Mouse (Mus musculus): ENCODE data around the gene Acsl6. TPM values are rescaled to one million over a fixed set of nuclear protein-coding genes. Genes with fewer than 3 reads are reported as not detected.

The Acsl6 gene
- total and polyA plus RNA-seq, 3 experiments: 2.8 to 7.9 TPM; not detected in 1

DNA sequence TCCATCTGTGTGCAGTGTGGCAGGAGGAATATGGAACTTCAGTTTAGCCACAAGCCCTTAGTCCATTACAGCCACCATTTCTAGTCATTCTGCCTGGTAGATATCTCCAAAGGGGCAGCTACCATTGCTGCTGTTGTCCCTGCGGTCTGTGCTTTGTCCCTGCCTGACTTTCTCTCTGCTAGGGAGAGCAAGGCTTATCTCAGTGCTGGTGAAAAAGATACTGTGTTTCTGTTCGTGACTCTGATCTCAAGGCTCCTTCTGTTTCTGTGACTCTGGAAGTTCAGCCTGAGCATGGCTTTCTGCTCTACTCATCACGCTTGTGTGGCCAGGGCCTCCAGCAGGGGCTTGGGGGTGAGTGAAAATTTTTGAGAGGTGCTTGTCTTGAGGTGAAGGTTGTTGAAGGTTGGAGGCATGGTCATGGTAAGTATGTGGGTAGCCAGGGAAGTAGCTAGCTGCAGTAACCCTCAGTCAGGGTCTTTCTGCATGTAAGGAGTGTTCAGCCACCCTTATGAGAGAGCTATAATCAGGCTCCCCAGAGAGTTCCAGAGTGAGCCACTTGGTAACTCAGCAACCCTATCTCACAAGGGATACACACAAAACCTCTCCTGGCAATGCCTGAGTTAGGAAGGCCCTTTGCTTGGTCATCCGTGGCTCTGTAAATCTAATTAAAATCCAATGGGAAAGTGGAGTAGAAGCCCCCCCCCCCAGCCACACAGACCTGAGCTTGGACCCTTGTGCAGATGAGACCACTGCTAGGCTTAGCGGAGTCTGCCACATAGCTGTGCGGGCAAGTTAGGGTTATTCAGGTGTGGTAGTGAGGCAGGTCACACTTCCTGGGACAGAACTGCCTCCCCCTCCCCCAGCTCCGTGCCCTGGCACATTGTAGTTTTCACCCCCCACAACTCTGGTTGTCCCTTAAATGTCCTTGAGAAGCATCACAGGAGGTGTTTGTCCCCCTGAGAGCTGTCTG lies 10.1 kb downstream of the Acsl6 start:
- Histone ChIP-seq H3K9me3 (replicated peaks; ENCODE audit: insufficient read depth, low read length) (no peaks in the 10 kb centered on the region), H3K36me3 (ENCODE audit: control insufficient read depth in 1 of 2, insufficient read depth in 2 of 2, low read length in 2 of 2) (peaks cover 0 to 22% of the 10 kb centered on the region in 2 experiments; a peak in 2 of 4 replicates), H3K27me3 (ENCODE audit: control insufficient read depth in 1 of 2, insufficient read depth in 2 of 2, low read length in 2 of 2) (no peaks in the 10 kb centered on the region), H3K4me3 (ENCODE audit: control insufficient read depth in 1 of 2, insufficient read depth in 1 of 2, low read depth in 2 of 2, low read length in 2 of 2) (peak overlapping the region in 1 of 2 experiments; percentile 27; a peak in 2 of 4 replicates), H3K4me1 (ENCODE audit: control insufficient read depth in 1 of 2, insufficient read depth in 2 of 2, low read length in 2 of 2) (peaks cover 29 to 35% of the 10 kb centered on the region in 2 experiments), H3K9ac (ENCODE audit: control insufficient read depth, low read depth, low read length, poor library complexity, severe bottlenecking) (no peak overlapping the region), H3K27ac (ENCODE audit: control insufficient read depth, low read depth, low read length) (peak overlapping the region; percentile 54), H3K79me2 (ENCODE audit: control insufficient read depth, insufficient read depth, low read length, poor library complexity) (no peaks in the 10 kb centered on the region)
- DNase-seq (ENCODE audit: low read depth, low spot score): peak; percentile 83
- TF ChIP-seq MAX (IDR thresholded peaks at IDR 0.05; ENCODE audit: low read length) (no peak), POLR2A (IDR thresholded peaks at IDR 0.05; ENCODE audit: control insufficient read depth in 1 of 2, insufficient read depth in 1 of 2, low read depth in 1 of 2, low read length in 2 of 2, poor library complexity in 1 of 2) (peak in 1 of 2 experiments; percentile 49; a peak in 2 of 4 replicates), CTCF (IDR thresholded peaks at IDR 0.05 in 2 of 3, conservative IDR thresholded peaks at IDR 0.05 in 1 of 3; ENCODE audit: control insufficient read depth in 1 of 3, insufficient read depth in 1 of 3, low read depth in 2 of 3, low read length in 3 of 3, poor library complexity in 1 of 3, severe bottlenecking in 1 of 3) (no peak), MAZ (IDR thresholded peaks at IDR 0.05; ENCODE audit: low read depth, low read length) (peak; percentile 54; the same call in 1 of the 2 replicates), GATA1 (IDR thresholded peaks at IDR 0.05; ENCODE audit: low read depth, low read length) (peak; percentile 92), ZMIZ1 (IDR thresholded peaks at IDR 0.05; ENCODE audit: low read depth, low read length) (0 out of 2 replicates have a peak, but pooled peaks have one; percentile 50), NELFE (IDR thresholded peaks at IDR 0.05; ENCODE audit: low read depth, low read length) (peak; percentile 42; the same call in 1 of the 2 replicates), KAT2A (conservative IDR thresholded peaks at IDR 0.05; ENCODE audit: low read depth, low read length) (no peak), BHLHE40 (IDR thresholded peaks at IDR 0.05; ENCODE audit: borderline replicate concordance, low read depth, low read length) (peak; percentile 6; the same call in 1 of the 2 replicates), TAL1 (IDR thresholded peaks at IDR 0.05; ENCODE audit: low read length) (peak; percentile 60; the same call in 1 of the 2 replicates), HCFC1 (IDR thresholded peaks at IDR 0.05; ENCODE audit: low read depth, low read length) (0 out of 2 replicates have a peak, but pooled peaks have one; percentile 37), SIN3A (IDR thresholded peaks at IDR 0.05; ENCODE audit: low read length) (peak; percentile 77), MEF2A (IDR thresholded peaks at IDR 0.05; ENCODE audit: extremely low read depth, insufficient replicate concordance, low read depth, low read length, poor library complexity, severe bottlenecking) (no peak), RCOR1 (IDR thresholded peaks at IDR 0.05; ENCODE audit: low read depth, low read length) (peak; percentile 30; the same call in 1 of the 2 replicates), EP300 (IDR thresholded peaks at IDR 0.05; ENCODE audit: low read depth in 1 of 2, low read length in 2 of 2) (peak; percentile 81 to 91), TCF12 (IDR thresholded peaks at IDR 0.05; ENCODE audit: low read depth, low read length) (peak; percentile 82), ZNF384 (IDR thresholded peaks at IDR 0.05; ENCODE audit: low read depth, low read length) (no peak), TBP (IDR thresholded peaks at IDR 0.05; ENCODE audit: low read depth, low read length) (peak; percentile 38; the same call in 1 of the 2 replicates), POLR2AphosphoS2 (IDR thresholded peaks at IDR 0.05; ENCODE audit: low read length) (no peak), RAD21 (IDR thresholded peaks at IDR 0.05; ENCODE audit: low read depth, low read length) (no peak), MYC (IDR thresholded peaks at IDR 0.05; ENCODE audit: low read depth, low read length) (peak; percentile 20; the same call in 1 of the 2 replicates), MXI1 (IDR thresholded peaks at IDR 0.05; ENCODE audit: low read depth, low read length) (no peak), NRF1 (IDR thresholded peaks at IDR 0.05; ENCODE audit: insufficient read depth, low read depth, low read length, poor library complexity, severe bottlenecking) (0 out of 2 replicates have a peak, but pooled peaks have one; percentile 23), ETS1 (IDR thresholded peaks at IDR 0.05; ENCODE audit: low read depth, low read length) (peak; percentile 49; the same call in 1 of the 2 replicates)
